Mouse (Mus musculus): Measurements from ENCODE around the gene Abhd17a.

DNA sequence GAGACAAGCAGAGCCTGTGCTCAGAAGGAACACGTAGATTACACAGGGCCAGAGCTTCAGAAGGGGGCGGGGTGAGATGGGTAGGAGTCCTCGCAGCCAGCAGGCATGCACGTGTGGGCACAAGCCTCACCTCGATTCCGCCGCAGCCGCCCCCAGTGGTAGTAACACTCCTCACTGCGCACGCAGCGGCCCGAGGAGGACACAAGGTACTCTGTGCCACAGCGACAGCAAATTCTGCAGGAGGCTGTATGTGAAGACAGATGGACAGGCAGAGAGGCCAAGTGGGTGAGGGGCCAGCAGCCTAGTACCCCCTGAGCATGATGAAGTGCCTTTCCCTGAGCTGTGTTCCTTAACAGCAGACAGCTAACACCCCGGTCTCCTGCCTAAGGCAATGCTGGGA lies 46.3 kb downstream of the Abhd17a start:
- TF ChIP-seq GATA1 (IDR thresholded peaks at IDR 0.05; ENCODE audit: borderline replicate concordance, low read length) (no peak), FLI1 (IDR thresholded peaks at IDR 0.05; ENCODE audit: low read length) (no peak)

Measured in megakaryocyte, embryonic 14.5 days (primary cell).